Comparison of ENCODE assay signal across 15 mouse cellular contexts in the genomic region with DNA sequence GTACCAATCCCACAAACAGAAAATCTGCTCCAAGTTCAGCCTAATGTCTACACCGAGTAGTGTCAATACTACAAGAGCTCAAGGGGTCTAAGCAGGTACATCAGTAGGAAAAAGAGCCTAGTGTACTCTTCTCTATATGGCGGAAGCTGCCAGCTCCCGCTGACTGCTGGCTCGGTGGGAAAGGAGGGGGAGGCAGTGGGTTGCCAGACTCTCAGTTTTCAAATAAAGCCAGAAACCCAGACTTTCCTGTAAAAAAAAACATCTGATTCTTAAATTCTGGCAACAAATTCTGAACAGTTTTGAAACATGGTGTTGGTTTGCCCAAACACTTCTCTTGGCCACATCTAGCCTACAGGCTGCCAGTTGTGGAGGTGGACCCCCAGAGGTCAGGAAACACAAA.
DNase-seq lines count a peak whose midpoint lies in the region; ATAC-seq and TF ChIP-seq lines count a peak whose summit lies in the region.
"Had no signal": no experiment of that assay in that cellular context is flagged by ENCODE, and none has a peak within 500 bp of the region (broad histone marks: within the 10 kb centered on the region; RNA-seq: fewer than 3 reads in every experiment).

No protein-coding gene starts in this region.

- no peak for TF ChIP-seq CTCF in lung, postnatal 0 days (IDR thresholded peaks at IDR 0.05)
- no peak for TF ChIP-seq CTCF in thymus, adult 2 months (IDR thresholded peaks at IDR 0.05; ENCODE audit: borderline replicate concordance, control insufficient read depth, extremely low read depth, insufficient read depth, low read length, poor library complexity)

- no peak overlapping the region for H3K27ac ChIP-seq in lung, postnatal 0 days (ENCODE audit: low read length)
- no peak overlapping the region for H3K27ac ChIP-seq in limb, embryonic 14.5 days (replicated peaks; ENCODE audit: low read depth, low read length)
- no peak overlapping the region for H3K27ac ChIP-seq in thymus, adult 2 months (ENCODE audit: control insufficient read depth, insufficient read depth, low read length)
- H3K27ac ChIP-seq: hindbrain, embryonic 14.5 days; midbrain, embryonic 13.5 days had no signal

- no peaks in the 10 kb centered on the region for H3K36me3 ChIP-seq in lung, postnatal 0 days (ENCODE audit: insufficient read depth, low read length)
- no peaks in the 10 kb centered on the region for H3K36me3 ChIP-seq in limb, embryonic 14.5 days (ENCODE audit: control insufficient read depth, insufficient read depth, low read length)
- H3K36me3 ChIP-seq in thymus, adult 2 months (ENCODE audit: control insufficient read depth, insufficient read depth, low read length): no peaks in the 10 kb centered on the region
- H3K36me3 ChIP-seq: midbrain, embryonic 13.5 days had no signal

- H3K4me3 ChIP-seq in lung, postnatal 0 days (ENCODE audit: low read depth, low read length): no peak overlapping the region
- no peak overlapping the region for H3K4me3 ChIP-seq in limb, embryonic 14.5 days (replicated peaks; ENCODE audit: low read length)
- H3K4me3 ChIP-seq in thymus, adult 2 months (ENCODE audit: control insufficient read depth, insufficient read depth, low read length): no peak overlapping the region
- H3K4me3 ChIP-seq: midbrain, embryonic 13.5 days had no signal

- no peak overlapping the region for H3K4me2 ChIP-seq in lung, postnatal 0 days (replicated peaks; ENCODE audit: low read depth, low read length)
- no peak overlapping the region for H3K4me2 ChIP-seq in limb, embryonic 14.5 days (replicated peaks; ENCODE audit: low read depth, low read length, severe bottlenecking)
- H3K4me2 ChIP-seq: heart, embryonic 11.5 days; hindbrain, embryonic 14.5 days; liver, embryonic 11.5 days; midbrain, embryonic 13.5 days had no signal

- H3K4me1 ChIP-seq in lung, postnatal 0 days (ENCODE audit: insufficient read depth, low read depth, low read length): no peaks in the 10 kb centered on the region
- peaks cover 60% of the 10 kb centered on the region for H3K4me1 ChIP-seq in limb, embryonic 14.5 days (ENCODE audit: control insufficient read depth, insufficient read depth, low read length)
- no peaks in the 10 kb centered on the region for H3K4me1 ChIP-seq in thymus, adult 2 months (replicated peaks; ENCODE audit: control insufficient read depth, insufficient read depth, low read length)

- peak; percentile 75 for ATAC-seq in frontal cortex, adult (ENCODE audit: low TSS enrichment)
- ATAC-seq in lung, postnatal 0 days: no peak
- ATAC-seq in limb, embryonic 14.5 days (ENCODE audit: low FRiP score, low read depth): no peak
- no peak for ATAC-seq in erythroblast, adult 5-6 weeks (replicated peaks; ENCODE audit: low FRiP score, poor library complexity, severe bottlenecking)
- ATAC-seq: midbrain, embryonic 13.5 days had no signal

- TF ChIP-seq EP300 in lung, postnatal 0 days (IDR thresholded peaks at IDR 0.05): no peak

- H3K9me3 ChIP-seq in lung, postnatal 0 days (ENCODE audit: low read length): no peaks in the 10 kb centered on the region
- no peaks in the 10 kb centered on the region for H3K9me3 ChIP-seq in limb, embryonic 14.5 days (ENCODE audit: control insufficient read depth, low read length)
- H3K9me3 ChIP-seq: midbrain, embryonic 13.5 days had no signal

- no peak overlapping the region for H3K9ac ChIP-seq in lung, postnatal 0 days (replicated peaks; ENCODE audit: low read depth)
- no peak overlapping the region for H3K9ac ChIP-seq in limb, embryonic 14.5 days (ENCODE audit: low read depth, low read length, severe bottlenecking)
- H3K9ac ChIP-seq: hindbrain, embryonic 14.5 days; midbrain, embryonic 13.5 days had no signal

- no peaks in the 10 kb centered on the region for H3K27me3 ChIP-seq in lung, postnatal 0 days (replicated peaks; ENCODE audit: insufficient read depth, low read length)
- no peaks in the 10 kb centered on the region for H3K27me3 ChIP-seq in limb, embryonic 14.5 days (ENCODE audit: control insufficient read depth, insufficient read depth, low read length)
- H3K27me3 ChIP-seq in thymus, adult 2 months (ENCODE audit: control insufficient read depth, insufficient read depth, low read length): no peaks in the 10 kb centered on the region
- H3K27me3 ChIP-seq: midbrain, embryonic 13.5 days had no signal

- DNase-seq in frontal cortex, postnatal 25 days (ENCODE audit: low spot score in 2 of 2): no peak
- DNase-seq in lung, postnatal 14 days: peak; percentile 21
- DNase-seq in lung, postnatal 0 days (ENCODE audit: low spot score): no peak
- DNase-seq in limb, embryonic 14.5 days (ENCODE audit: low spot score): peak; percentile 41
- no peak for DNase-seq in thymus, adult 2 months
- no peak for DNase-seq in urinary bladder, adult 2 months (ENCODE audit: low spot score)
- DNase-seq: kidney, adult 18-20 months; kidney, postnatal 4 days; lung, postnatal 36 days had no signal

- 70% methylated on average over 4 of the region's 4 CpGs for WGBS in lung, postnatal 0 days
- 27% methylated on average over 4 of the region's 4 CpGs for WGBS in limb, embryonic 14.5 days
- 77% methylated on average over 4 of the region's 4 CpGs for WGBS in thymus, adult 2 months

- no peak for TF ChIP-seq POLR2A in limb, embryonic 14.5 days (IDR thresholded peaks at IDR 0.05; ENCODE audit: borderline replicate concordance, extremely low read depth, insufficient read depth, insufficient read length)
- no peak for TF ChIP-seq POLR2A in thymus, adult 2 months (IDR thresholded peaks at IDR 0.05; ENCODE audit: control insufficient read depth, extremely low read depth, insufficient read depth, low read length, poor library complexity)

Comparison
In these comparisons a context has a peak if more than half of its experiments do, and no peak if none do; other contexts are left out.
1. DNase-seq: peak in lung, postnatal 14 days (single experiment) and limb, embryonic 14.5 days (single experiment); none in frontal cortex, postnatal 25 days (0 of 2), lung, postnatal 0 days (single experiment), thymus, adult 2 months (single experiment) and urinary bladder, adult 2 months (single experiment).